Mouse (Mus musculus) liver, postnatal 0 days (tissue): Measurements from ENCODE around the gene Cox20.

Experiments used
- CTCF ChIP-seq: sonication (generic); IDR thresholded peaks from 2 replicates; pipeline ENCODE4 v1.5.1; 2016; ENCODE audit warnings: antibody characterized with exemption, low read depth
- EP300 ChIP-seq: IDR thresholded peaks from 2 replicates; pipeline ENCODE4 v1.6.1; 2016; ENCODE audit warnings: antibody characterized with exemption, low read depth, mild to moderate bottlenecking

DNA sequence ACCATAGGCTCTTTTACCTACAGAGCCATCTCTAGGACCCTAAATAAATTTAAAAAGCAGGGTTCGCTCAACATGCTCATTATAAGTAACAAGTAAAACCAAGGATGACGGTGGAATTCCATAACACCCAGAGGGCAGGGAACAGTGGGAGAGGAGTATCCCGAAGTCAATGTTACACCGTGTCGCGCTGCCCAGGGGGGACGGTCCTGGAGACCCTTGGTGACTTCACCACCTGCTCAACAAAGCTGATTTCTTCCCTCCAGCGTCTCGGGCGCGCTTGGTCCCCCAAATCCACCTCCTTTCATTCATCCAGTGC lies 43.2 kb upstream of the Cox20 start:
- TF ChIP-seq CTCF: no peak
- no peak for TF ChIP-seq EP300
